Mouse (Mus musculus): Measurements from ENCODE around the gene Mvb12a.

Gene Mvb12a

DNA sequence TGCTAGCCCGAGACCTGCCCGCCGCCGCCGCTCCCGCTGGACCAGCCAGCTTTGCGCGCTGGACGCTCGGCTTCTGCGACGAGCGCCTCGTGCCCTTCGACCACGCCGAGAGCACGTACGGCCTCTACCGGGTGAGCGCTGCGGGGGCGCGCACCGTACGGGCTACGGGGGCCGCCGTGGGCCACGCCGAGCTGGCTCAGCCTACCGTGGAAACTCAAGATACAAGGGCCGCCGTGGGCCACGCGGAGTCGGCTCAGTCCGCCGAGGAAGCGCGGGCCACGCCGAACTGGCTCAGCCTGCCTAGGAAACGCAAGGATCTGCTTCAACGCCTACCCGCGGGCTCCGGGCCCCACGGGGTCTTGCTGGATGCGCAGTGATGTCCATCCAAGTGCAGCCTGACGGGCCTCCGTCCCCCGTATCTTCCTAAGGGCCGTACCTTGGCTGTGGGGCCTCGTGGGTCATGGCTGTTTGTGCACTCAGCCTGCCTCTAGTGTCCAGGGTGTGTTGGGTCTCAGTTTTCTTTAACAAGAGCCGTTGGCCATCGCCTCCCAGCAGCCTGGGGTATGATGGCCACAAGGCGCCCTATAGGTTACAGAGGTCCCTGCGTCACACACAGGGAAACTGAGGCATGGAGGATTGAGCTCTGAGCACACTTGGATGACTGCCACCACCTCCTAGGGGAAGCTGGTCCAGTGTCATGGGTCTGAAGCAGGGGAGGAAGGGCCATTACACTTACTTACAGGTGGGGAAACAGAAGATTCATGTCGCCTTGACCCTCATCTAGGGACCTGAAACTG lies 49.9 kb downstream of the Mvb12a start:
- peak; percentile 79 for DNase-seq (ENCODE audit: low read depth, low spot score)

- DNase-seq (ENCODE audit: low read depth, low spot score) = no peak
Measured at GRCm38 (mm10) chr8:71593556-71594323, 51.0 kb downstream of the Mvb12a start.

DNA sequence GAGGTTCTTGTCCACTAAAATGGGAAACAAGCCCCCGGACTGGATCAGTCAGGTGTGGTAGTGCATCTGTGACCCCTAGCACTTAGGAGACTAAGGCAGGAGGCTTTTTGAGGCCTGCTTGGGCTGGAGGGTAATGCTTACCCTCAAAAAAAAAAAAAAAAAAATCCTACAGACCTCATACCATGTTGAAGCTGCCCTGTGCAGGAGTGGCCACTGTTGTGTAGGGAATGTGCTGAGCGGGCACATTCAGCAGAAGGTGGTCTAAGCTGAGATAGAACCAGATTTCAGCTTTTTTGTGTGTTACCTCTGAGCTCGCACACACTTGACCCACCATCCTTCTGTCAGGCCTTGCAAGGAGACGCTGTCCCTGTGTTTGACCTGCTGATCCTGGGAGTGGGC lies 51.6 kb downstream of the Mvb12a start:
- DNase-seq (ENCODE audit: low read depth, low spot score) = no peak

DNA sequence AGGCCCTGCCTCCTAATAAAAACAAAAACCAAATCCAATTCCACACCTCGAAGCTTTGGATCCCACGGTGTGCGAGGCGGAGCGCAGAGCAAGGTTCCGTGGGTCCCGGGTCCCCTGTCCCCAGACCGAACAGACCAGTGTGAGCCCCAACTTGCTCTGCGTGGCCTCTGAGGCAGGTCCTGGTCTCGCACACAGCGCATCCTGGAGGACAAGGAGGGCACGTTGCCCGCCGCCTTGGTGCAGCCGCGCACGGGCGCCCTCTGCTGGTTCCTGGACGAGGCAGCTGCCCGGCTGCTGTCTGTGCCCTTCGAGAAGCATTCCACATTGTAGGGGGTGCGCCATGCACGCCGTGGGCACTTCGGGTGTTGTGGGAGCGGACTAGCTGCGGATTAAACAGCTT lies 53.1 kb downstream of the Mvb12a start:
- peak; percentile 86 for DNase-seq (ENCODE audit: low read depth, low spot score)

DNA sequence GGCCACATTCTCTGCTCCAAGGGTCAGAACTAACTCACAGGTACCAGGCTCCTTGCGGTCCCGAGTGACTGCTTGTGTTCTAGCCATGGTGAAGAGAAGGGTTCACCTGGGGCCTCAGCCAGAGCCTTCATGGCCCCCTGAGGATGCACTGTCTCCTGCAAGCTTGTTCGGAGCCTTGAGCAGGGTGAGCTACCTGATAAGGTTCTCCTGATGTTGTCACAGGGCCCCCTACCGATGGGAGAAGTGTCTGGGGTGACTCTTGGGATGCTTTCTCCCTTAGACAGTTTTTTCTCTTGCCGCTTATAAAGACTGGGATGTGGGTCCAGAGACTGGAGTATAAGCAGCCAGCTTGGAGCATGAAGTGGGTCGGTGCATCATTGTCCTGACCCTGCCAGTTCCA lies 53.7 kb downstream of the Mvb12a start:
- DNase-seq (ENCODE audit: low read depth, low spot score) = no peak

- peak; percentile 49 for DNase-seq (ENCODE audit: low read depth, low spot score)
Measured at GRCm38 (mm10) chr8:71596798-71597197, 54.1 kb downstream of the Mvb12a start.

GRCm38 (mm10) chr8:71597451-71597850 lies 54.7 kb downstream of the Mvb12a start, which contains the start of gene Fam129c:
Gene Fam129c (plus strand): TSS chr8:71597648.
- DNase-seq (ENCODE audit: low read depth, low spot score) = no peak
